Mouse (Mus musculus) hindbrain, embryonic 11.5 days (tissue): ENCODE data around the gene Scamp3. TPM values are rescaled to one million over a fixed set of nuclear protein-coding genes. Genes with fewer than 3 reads are reported as not detected.

Source experiments
- ATAC-seq: fragments of 200-750 bp; cut with Nextera tagmentation; 2 replicates; pipeline ENCODE4 v1.8.0; 2017; ENCODE audit warnings: mild to moderate bottlenecking, moderate TSS enrichment, moderate library complexity; ENCODE audit not compliant: low FRiP score
- DNase-seq: peaks from one replicate; pipeline ENCODE4 v3.0.0-alpha.2; 2015; ENCODE audit warnings: low spot score
- H3K27ac ChIP-seq: fragments of 300-500 bp; sonication (generic); 2 replicates; pipeline ENCODE4 v1.5.1; 2014; ENCODE audit warnings: mild to moderate bottlenecking, low read depth, low read length
- H3K27me3 ChIP-seq: fragments of 300-500 bp; sonication (generic); 2 replicates; pipeline ENCODE4 v1.6.1; 2014; ENCODE audit warnings: mild to moderate bottlenecking, low read length, moderate library complexity, mixed read lengths; ENCODE audit not compliant: control insufficient read depth, insufficient read depth
- H3K36me3 ChIP-seq: fragments of 300-500 bp; sonication (generic); 2 replicates; pipeline ENCODE4 v1.6.1; 2014; ENCODE audit warnings: mild to moderate bottlenecking, low read length, moderate library complexity, mixed read lengths; ENCODE audit not compliant: control insufficient read depth, insufficient read depth
- H3K4me1 ChIP-seq: fragments of 300-500 bp; sonication (generic); replicated peaks from 2 replicates; pipeline ENCODE4 v1.6.1; 2014; ENCODE audit warnings: low read length, mixed read lengths; ENCODE audit not compliant: control insufficient read depth, insufficient read depth
- H3K4me2 ChIP-seq: fragments of 300-500 bp; sonication (generic); replicated peaks from 2 replicates; pipeline ENCODE4 v1.6.1; 2014; ENCODE audit warnings: mild to moderate bottlenecking, low read depth, low read length
- H3K4me3 ChIP-seq: fragments of 300-500 bp; sonication (generic); 2 replicates; pipeline ENCODE4 v1.5.1; 2014; ENCODE audit warnings: low read depth, low read length
- H3K9ac ChIP-seq: fragments of 300-500 bp; sonication (generic); 2 replicates; pipeline ENCODE4 v1.6.1; 2014; ENCODE audit warnings: low read depth, low read length
- H3K9me3 ChIP-seq: fragments of 300-500 bp; sonication (generic); 2 replicates; pipeline ENCODE4 v1.6.1; 2016; ENCODE audit warnings: low read length; ENCODE audit not compliant: control insufficient read depth
- WGBS: fragments of 180-500 bp; shearing (Covaris S2); extraction: QIAGEN DNeasy Blood & Tissue Kit; methylation state at CpG from one replicate; pipeline ENCODE4 v1.1.7; 2014; 5-methylcytosine and 5-hydroxymethylcytosine counted together
- polyA plus RNA-seq: library from polyadenylated mRNA; unstranded; fragments of >200 nt; fragmentation: Nextera tagmentation; extraction: Ambion mirVana; gene quantifications from 2 replicates; pipeline ENCODE4 v1.2.1, GENCODE M21; 2014

The Scamp3 gene
- polyA plus RNA-seq, 1 experiment from 2014 or later, result 90.4 TPM

DNA sequence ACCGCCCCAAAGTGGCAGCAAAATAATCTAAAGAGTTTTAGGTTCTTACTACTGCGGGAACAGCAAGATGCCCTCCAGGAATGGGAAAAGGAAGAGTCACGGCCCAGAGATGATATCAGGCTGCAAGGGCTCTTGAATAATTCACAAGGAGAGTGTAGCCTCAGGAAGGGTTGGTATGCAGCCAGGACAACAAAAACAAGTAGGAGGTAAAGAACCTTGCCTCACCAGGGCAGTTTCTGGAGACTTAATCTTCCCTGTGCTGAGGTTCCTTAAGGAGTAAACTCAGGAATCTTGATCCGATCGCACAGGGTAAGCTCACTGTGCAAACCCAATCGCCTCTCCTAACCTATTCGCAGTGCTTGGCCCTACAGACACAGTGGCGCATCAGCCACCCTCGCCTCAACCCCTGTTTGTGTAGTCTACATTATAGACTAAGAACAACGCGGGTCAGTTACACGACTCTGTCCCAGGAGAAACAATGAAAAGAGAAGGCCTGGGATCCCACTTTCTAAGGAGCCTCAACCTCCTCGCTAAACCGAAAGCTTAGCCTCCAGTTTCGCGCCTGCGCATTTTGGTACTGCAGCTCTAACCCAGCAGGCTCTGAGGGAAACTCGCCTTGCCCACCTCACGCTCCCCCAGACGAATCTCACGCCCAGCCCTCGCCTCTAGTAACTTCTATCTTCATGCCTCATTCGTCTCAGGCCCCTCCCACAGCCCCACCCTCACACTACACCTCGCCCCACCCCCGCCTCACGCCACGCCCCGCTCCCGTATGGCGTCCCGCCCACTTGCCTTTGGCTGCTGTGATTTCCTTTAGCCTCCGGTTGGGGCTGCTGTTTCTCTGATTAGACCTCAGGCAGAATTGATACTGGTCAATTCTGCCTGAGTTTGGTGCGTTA, 19.0 kb downstream of the Scamp3 start:
- Histone ChIP-seq H3K4me2 (peak overlapping the region; percentile 46), H3K9ac (peak overlapping the region; percentile 63), H3K4me1 (0 out of 2 replicates have a peak, but pooled peaks cover 2% of the 10 kb centered on the region), H3K9me3 (no peaks in the 10 kb centered on the region), H3K27me3 (no peaks in the 10 kb centered on the region), H3K4me3 (peak overlapping the region; percentile 29), H3K36me3 (no peaks in the 10 kb centered on the region), H3K27ac (peak overlapping the region; percentile 69)
- peak; percentile 94 for DNase-seq
- 10% methylated on average over 31 of the region's 33 CpGs for WGBS
- peak; percentile 94 for ATAC-seq

- no peak for ATAC-seq
- 83% methylated on average over 3 of the region's 3 CpGs for WGBS
Observed at GRCm38 (mm10) chr3:89199839-89200238, 22.6 kb downstream of the Scamp3 start.

DNA sequence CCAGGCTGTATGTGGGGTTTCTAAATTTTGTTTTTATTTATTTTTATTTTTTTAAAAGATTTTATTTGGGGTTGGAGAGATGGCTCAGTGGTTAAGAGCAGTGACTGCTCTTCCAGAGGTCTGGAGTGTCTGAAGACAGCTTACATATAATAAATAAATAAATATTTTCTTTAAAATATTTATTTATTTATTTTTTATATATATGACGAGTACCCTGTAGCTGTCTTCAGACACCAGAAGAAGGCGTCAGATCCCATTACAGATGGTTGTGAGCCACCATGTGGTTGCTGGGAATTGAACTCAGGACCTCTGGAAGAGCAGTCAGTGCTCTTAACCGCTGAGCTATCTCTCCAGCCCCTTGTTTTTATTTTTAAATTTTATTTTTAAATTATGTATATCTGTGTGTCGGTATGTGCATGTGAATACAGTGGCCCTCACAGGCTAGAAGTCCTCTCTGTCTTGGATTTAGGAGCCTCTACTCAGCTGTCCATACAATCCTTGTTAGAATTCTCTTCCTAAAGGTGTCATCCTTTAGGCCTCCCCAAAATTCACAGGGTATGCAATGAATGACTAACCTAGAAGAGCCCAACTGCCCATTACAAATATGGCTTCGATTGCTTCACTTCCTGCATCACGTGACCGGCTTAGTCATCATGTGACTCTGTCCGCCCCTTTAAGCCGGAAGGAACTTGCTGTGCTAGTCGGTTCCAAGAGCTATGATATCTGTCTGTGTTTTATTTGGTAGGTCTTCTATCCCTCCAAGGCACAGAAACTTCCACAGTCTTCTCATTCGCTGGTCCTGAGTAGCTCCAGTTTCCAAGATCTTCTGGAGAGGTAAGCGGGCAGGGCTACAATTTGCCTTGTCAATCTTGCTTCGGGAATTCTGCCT, 25.2 kb downstream of the Scamp3 start, which contains the start of gene Gba:
TSS of gene Gba (plus strand) at position 676 of the 889 bp plus-strand sequence.
- 29% methylated on average over 13 of the region's 13 CpGs for WGBS
- DNase-seq (peak; percentile 96), ATAC-seq (peak; percentile 84)
- Histone ChIP-seq H3K27ac (0 out of 2 replicates have a peak within 1 kb of the TSS, but pooled peaks have one; percentile 33), H3K36me3 (peaks cover 7% of the 10 kb centered on the region; the same call in 1 of the 2 replicates), H3K4me3 (peak within 1 kb of the TSS; percentile 39), H3K9me3 (no peaks in the 10 kb centered on the region), H3K4me1 (peaks cover 2% of the 10 kb centered on the region; the same call in 1 of the 2 replicates), H3K9ac (peak within 1 kb of the TSS; percentile 46), H3K4me2 (peak within 1 kb of the TSS; percentile 43), H3K27me3 (no peaks in the 10 kb centered on the region)

More at GRCm38 (mm10) chr3:89199839-89200238, 22.6 kb downstream of the Scamp3 start:
- no peak for DNase-seq
- Histone ChIP-seq H3K4me2 (no peak overlapping the region), H3K4me1 (peaks cover 4% of the 10 kb centered on the region; the same call in 1 of the 2 replicates), H3K4me3 (no peak overlapping the region), H3K36me3 (no peaks in the 10 kb centered on the region), H3K9me3 (no peaks in the 10 kb centered on the region), H3K9ac (no peak overlapping the region), H3K27me3 (no peaks in the 10 kb centered on the region), H3K27ac (no peak overlapping the region)

DNA sequence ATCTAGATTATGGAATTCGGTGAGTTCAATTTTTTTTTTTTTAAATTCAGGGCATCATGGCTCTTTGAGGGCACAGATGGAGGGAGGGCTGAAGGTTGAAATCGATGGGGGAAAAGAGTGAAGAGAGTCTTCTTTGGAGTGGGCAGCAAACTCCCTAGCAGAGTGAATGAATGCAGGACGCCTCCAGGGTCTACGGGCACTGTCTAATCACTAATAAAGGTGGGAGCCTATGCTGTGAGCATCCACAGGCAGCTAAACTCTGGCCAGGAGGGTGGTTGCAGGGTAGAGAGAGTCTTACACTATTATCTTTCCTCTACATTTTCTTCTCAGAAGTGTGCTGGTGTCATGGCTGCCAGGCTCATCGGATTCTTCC, 25.9 kb downstream of the Scamp3 start:
- no peaks in the 10 kb centered on the region for H3K9me3 ChIP-seq
- H3K4me2 ChIP-seq, result peak overlapping the region; percentile 43
- 0 out of 2 replicates have a peak, but pooled peaks have one; percentile 26 for ATAC-seq
- DNase-seq, result no peak
- H3K36me3 ChIP-seq, result peaks cover 10% of the 10 kb centered on the region; the same call in 1 of the 2 replicates
- 30% methylated on average over 5 of the region's 5 CpGs for WGBS
- peak overlapping the region; percentile 39 for H3K4me3 ChIP-seq
- H3K27ac ChIP-seq, result 0 out of 2 replicates have a peak overlapping the region, but pooled peaks have one; percentile 33
- H3K4me1 ChIP-seq, result peaks cover 2% of the 10 kb centered on the region; the same call in 1 of the 2 replicates
- H3K9ac ChIP-seq, result peak overlapping the region; percentile 46
- H3K27me3 ChIP-seq, result no peaks in the 10 kb centered on the region

DNA sequence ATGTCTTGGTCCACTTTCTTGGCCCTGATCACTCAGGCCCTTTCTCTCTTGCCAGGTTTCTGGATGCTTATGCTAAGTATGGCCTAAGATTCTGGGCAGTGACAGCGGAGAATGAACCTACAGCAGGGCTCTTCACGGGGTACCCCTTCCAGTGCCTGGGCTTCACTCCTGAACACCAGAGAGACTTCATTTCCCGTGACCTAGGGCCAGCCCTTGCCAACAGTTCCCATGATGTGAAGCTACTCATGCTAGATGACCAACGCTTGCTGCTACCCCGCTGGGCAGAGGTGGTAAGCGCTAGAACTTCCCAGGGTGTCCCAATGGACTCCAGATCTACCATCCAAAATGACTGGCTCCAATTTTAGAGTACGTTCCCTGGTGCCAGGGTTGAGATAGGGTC, 28.8 kb downstream of the Scamp3 start:
- 92% methylated on average over 7 of the region's 7 CpGs for WGBS
- Histone ChIP-seq H3K4me1 (peaks cover 2% of the 10 kb centered on the region; the same call in 1 of the 2 replicates), H3K9ac (no peak overlapping the region), H3K4me2 (no peak overlapping the region), H3K9me3 (no peaks in the 10 kb centered on the region), H3K4me3 (no peak overlapping the region), H3K36me3 (peaks cover 17% of the 10 kb centered on the region; the same call in 1 of the 2 replicates), H3K27me3 (no peaks in the 10 kb centered on the region), H3K27ac (no peak overlapping the region)
- DNase-seq (no peak), ATAC-seq (no peak)

DNA sequence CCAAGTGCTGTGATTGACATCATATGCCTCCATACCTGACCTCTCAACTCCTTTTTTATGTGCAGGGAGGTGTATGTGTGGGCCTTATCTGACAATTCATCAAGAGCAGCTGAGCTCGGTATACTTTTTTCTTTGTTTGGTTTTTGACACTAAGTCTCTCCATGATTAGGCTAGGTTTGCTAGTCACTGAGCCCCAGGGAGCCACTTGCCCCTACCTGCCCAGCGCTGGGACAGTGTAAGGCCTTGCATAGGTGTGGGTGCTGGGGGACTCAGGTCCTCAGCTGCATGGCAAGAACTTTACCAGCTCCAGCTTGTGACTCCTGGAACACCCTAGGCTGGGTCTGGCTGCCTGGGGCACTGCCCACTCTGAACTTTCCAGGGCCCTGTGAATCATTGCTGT, 29.4 kb downstream of the Scamp3 start:
- WGBS, result 85% methylated on average over 2 of the region's 2 CpGs
- H3K9me3 ChIP-seq, result no peaks in the 10 kb centered on the region
- no peak for DNase-seq
- no peak overlapping the region for H3K4me2 ChIP-seq
- no peaks in the 10 kb centered on the region for H3K27me3 ChIP-seq
- H3K4me3 ChIP-seq, result no peak overlapping the region
- H3K27ac ChIP-seq, result no peak overlapping the region
- no peak for ATAC-seq
- H3K4me1 ChIP-seq, result peaks cover 2% of the 10 kb centered on the region; the same call in 1 of the 2 replicates
- H3K36me3 ChIP-seq, result peaks cover 17% of the 10 kb centered on the region; the same call in 1 of the 2 replicates
- no peak overlapping the region for H3K9ac ChIP-seq

GRCm38 (mm10) chr3:89208075-89208657, 30.9 kb downstream of the Scamp3 start:
- no peak overlapping the region for H3K4me3 ChIP-seq
- no peak overlapping the region for H3K27ac ChIP-seq
- no peaks in the 10 kb centered on the region for H3K27me3 ChIP-seq
- ATAC-seq (no peak), DNase-seq (no peak)
- H3K9ac ChIP-seq, result no peak overlapping the region
- WGBS, result 92% methylated on average over 13 of the region's 13 CpGs
- no peak overlapping the region for H3K4me2 ChIP-seq
- peaks cover 2% of the 10 kb centered on the region; the same call in 1 of the 2 replicates for H3K4me1 ChIP-seq
- H3K9me3 ChIP-seq, result no peaks in the 10 kb centered on the region
- peaks cover 17% of the 10 kb centered on the region; the same call in 1 of the 2 replicates for H3K36me3 ChIP-seq

- no peak for ATAC-seq
- Histone ChIP-seq H3K27ac (no peak overlapping the region), H3K4me1 (no peaks in the 10 kb centered on the region), H3K9ac (no peak overlapping the region), H3K4me2 (no peak overlapping the region), H3K36me3 (peaks cover 17% of the 10 kb centered on the region; the same call in 1 of the 2 replicates), H3K27me3 (no peaks in the 10 kb centered on the region), H3K4me3 (no peak overlapping the region), H3K9me3 (no peaks in the 10 kb centered on the region)
- 93% methylated on average over 6 of the region's 6 CpGs for WGBS
- no peak for DNase-seq
Observed at GRCm38 (mm10) chr3:89208736-89209135, 31.5 kb downstream of the Scamp3 start.
